Mouse (Mus musculus) embryonic facial prominence, embryonic 11.5 days (tissue): ENCODE results near the gene Wdr6. TPM values are rescaled to one million over a fixed set of nuclear protein-coding genes. Genes with fewer than 3 reads are reported as not detected.
A peak's percentile ranks its signal among the peaks of the same experiment; 100 is the strongest.
"Not testable (repeated sequence)": the region's sequence is repeated elsewhere in the genome, so short reads cannot be mapped to it uniquely, and the experiment has no call there.

Experiments
- ATAC-seq: fragments of 200-750 bp; cut with Nextera tagmentation; replicated peaks from 2 replicates; pipeline ENCODE4 v1.8.0; 2017; ENCODE audit warnings: low read depth; ENCODE audit not compliant: insufficient number of reproducible peaks, low FRiP score, low TSS enrichment
- DNase-seq: peaks from one replicate; pipeline ENCODE4 v3.0.0-alpha.2; 2015; ENCODE audit warnings: low spot score
- H3K27ac ChIP-seq: fragments of 300-500 bp; sonication (generic); replicated peaks from 2 replicates; pipeline ENCODE4 v1.5.1; 2014; ENCODE audit warnings: mild to moderate bottlenecking, low read depth, low read length, control low read depth
- H3K27me3 ChIP-seq: fragments of 300-500 bp; sonication (generic); 2 replicates; pipeline ENCODE4 v1.6.1; 2014; ENCODE audit warnings: mild to moderate bottlenecking, low read length, moderate library complexity, mixed read lengths; ENCODE audit not compliant: control insufficient read depth, insufficient read depth
- H3K36me3 ChIP-seq: fragments of 300-500 bp; sonication (generic); replicated peaks from 2 replicates; pipeline ENCODE4 v1.6.1; 2014; ENCODE audit warnings: low read depth, mild to moderate bottlenecking, low read length, moderate library complexity, mixed read lengths; ENCODE audit not compliant: control insufficient read depth, insufficient read depth
- H3K4me1 ChIP-seq: fragments of 300-500 bp; sonication (generic); 2 replicates; pipeline ENCODE4 v1.6.1; 2014; ENCODE audit warnings: low read length, mixed read lengths; ENCODE audit not compliant: control insufficient read depth, insufficient read depth
- H3K4me2 ChIP-seq: fragments of 300-500 bp; sonication (generic); 2 replicates; pipeline ENCODE4 v1.6.1; 2014; ENCODE audit warnings: low read depth, mild to moderate bottlenecking, control low read depth, low read length, moderate library complexity
- H3K4me3 ChIP-seq: fragments of 300-500 bp; sonication (generic); 2 replicates; pipeline ENCODE4 v1.5.1; 2014; ENCODE audit warnings: low read depth, low read length, control low read depth
- H3K9ac ChIP-seq: fragments of 300-500 bp; sonication (generic); replicated peaks from 2 replicates; pipeline ENCODE4 v1.6.1; 2014; ENCODE audit warnings: mild to moderate bottlenecking, control low read depth, low read length
- H3K9me3 ChIP-seq: fragments of 300-500 bp; sonication (generic); replicated peaks from 2 replicates; pipeline ENCODE4 v1.6.1; 2016; ENCODE audit warnings: mild to moderate bottlenecking, low read length, inconsistent platforms, mixed read lengths; ENCODE audit not compliant: control insufficient read depth
- WGBS: fragments of 180-500 bp; shearing (Covaris S2); extraction: QIAGEN DNeasy Blood & Tissue Kit; methylation state at CpG from one replicate; pipeline ENCODE4 v1.1.7; 2014; 5-methylcytosine and 5-hydroxymethylcytosine counted together
- polyA plus RNA-seq: library from polyadenylated mRNA; unstranded; fragments of >200 nt; fragmentation: Nextera tagmentation; extraction: Ambion mirVana; gene quantifications from 2 replicates; pipeline ENCODE4 v1.2.1, GENCODE M21; 2014

Gene Wdr6
- 118 and 130 TPM in 2 replicates for polyA plus RNA-seq

DNA sequence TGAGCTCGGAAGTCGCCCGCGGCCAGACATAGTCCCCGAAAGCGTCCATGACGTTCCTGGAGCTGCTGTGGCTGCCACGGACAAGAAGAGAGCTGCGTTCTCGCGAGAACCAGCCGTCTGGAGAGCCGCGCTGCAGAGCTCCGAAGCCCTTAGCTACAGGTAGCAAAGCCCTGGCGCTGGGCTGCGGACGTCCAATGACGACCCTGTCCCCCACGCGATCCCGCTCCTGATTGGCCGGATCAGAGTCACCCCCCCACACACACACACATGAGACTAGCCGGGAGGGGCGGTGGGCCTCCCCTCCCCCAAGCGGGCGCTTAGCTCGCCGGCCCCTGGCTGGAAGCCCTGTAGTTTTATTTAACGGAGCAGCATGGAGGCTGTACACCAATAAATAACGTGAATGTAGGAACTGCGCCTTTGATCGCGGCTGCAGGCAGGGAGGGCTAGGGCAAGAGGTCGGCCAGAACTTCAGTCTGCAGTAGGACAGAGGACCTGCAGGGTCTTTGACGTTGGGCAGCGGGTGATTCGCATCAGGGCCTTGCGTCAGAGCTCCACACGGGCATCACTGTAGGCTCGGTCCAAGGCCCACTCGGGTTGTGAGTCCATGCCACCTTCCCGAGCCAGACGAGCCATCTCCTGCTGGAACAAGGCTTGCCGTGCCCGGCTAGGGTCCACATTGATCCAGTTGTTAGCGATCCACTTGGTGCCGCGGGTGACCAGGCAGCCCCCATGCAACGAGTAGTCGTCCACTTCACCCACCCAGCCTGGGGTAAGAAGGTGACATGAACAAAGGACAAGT, at the start of gene Wdr6:
TSS of gene Wdr6 (minus strand) at position 195 of the 799 bp plus-strand sequence.
- DNase-seq: peak; percentile 98
- Histone ChIP-seq H3K9ac (peak within 1 kb of the TSS; percentile 77), H3K27me3 (no peaks in the 10 kb centered on the region), H3K9me3 (no peaks in the 10 kb centered on the region), H3K27ac (peak within 1 kb of the TSS; percentile 86), H3K36me3 (peaks cover 6% of the 10 kb centered on the region), H3K4me1 (peaks cover 10% of the 10 kb centered on the region), H3K4me2 (peak within 1 kb of the TSS; percentile 74), H3K4me3 (peak within 1 kb of the TSS; percentile 92)
- ATAC-seq: peak; percentile 93
- 5% methylated on average over 51 of the region's 51 CpGs for WGBS

DNA sequence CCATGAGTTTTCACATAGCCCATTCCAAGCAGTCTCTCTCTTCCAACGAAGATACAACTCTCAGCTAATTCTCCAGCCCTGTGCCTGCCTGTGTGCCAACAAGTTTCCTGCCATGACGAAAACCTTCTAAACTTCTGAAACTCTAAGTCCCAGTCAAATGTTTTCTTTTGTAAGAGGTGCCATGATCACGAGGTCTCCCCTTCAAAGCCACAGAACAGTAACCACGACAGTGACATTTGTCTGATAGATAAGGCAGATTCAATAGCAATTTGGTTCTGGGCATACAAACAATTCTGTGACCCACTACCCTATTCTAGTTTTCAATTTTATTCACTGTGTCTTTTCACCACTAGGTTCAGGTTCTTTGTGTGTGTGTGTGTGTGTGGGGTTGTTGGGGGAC, 49.6 kb upstream of the Wdr6 start:
- no peaks in the 10 kb centered on the region for H3K4me1 ChIP-seq
- H3K27ac ChIP-seq: no peak overlapping the region
- H3K36me3 ChIP-seq: no peaks in the 10 kb centered on the region
- no peak overlapping the region for H3K9ac ChIP-seq
- ATAC-seq (no peak), DNase-seq (no peak)
- no peaks in the 10 kb centered on the region for H3K27me3 ChIP-seq
- WGBS: 84% methylated on average over 4 of the region's 4 CpGs
- H3K4me2 ChIP-seq: no peak overlapping the region
- H3K4me3 ChIP-seq: no peak overlapping the region
- H3K9me3 ChIP-seq: no peaks in the 10 kb centered on the region

DNA sequence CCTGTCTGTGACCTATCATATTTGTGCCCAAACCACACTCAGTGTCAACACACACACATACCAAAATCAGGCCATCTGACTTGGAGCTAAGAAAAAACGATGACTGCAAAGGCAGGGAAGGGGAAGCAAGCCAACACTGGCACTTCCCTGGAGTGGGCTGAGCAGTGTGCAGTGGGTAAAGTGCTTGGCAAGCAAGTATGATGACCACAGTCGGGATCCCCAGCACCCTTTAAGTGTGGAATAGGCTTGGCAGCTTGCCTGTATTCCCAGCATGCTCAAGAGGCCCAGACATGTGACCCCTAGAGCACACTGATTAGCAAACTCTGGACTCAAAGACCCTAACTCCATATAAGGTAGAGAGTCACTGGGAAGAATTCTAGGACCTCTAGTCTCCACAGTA, 48.0 kb upstream of the Wdr6 start:
- Histone ChIP-seq H3K27me3 (no peaks in the 10 kb centered on the region), H3K36me3 (no peaks in the 10 kb centered on the region), H3K4me3 (no peak overlapping the region), H3K9me3 (no peaks in the 10 kb centered on the region), H3K27ac (no peak overlapping the region), H3K4me2 (no peak overlapping the region), H3K4me1 (no peaks in the 10 kb centered on the region), H3K9ac (no peak overlapping the region)
- DNase-seq: no peak
- no peak for ATAC-seq
- 84% methylated on average over 2 of the region's 2 CpGs for WGBS

- Histone ChIP-seq H3K27me3 (no peaks in the 10 kb centered on the region), H3K9ac (no peak overlapping the region), H3K4me2 (no peak overlapping the region), H3K4me1 (no peaks in the 10 kb centered on the region), H3K4me3 (no peak overlapping the region), H3K36me3 (peaks cover 8% of the 10 kb centered on the region), H3K9me3 (no peaks in the 10 kb centered on the region), H3K27ac (no peak overlapping the region)
- ATAC-seq (no peak), DNase-seq (no peak)
- WGBS: 91% methylated on average over 1 of the region's 1 CpGs
Measured at GRCm38 (mm10) chr9:108617301-108617700, 38.8 kb upstream of the Wdr6 start.

DNA sequence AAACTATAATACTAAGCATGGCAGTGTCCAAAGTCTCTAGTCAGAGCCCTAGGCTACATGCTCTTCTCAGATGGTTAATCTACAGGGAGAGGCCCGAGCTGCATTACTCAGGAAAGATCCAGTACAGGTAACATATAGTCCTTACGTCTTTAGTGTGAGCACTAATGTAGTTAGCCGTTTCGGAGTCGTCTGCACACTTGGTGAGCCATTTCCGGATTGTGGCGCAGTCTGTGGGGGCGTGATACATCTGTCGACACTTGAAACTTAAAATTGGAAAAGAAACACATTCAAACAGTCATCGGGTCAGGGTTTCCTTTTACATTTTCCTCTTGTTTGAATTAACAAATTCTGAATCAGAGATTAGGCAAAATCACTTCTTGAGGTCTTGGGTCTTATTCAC, 32.9 kb upstream of the Wdr6 start:
- Histone ChIP-seq H3K9me3 (no peaks in the 10 kb centered on the region), H3K27ac (no peak overlapping the region), H3K4me3 (no peak overlapping the region), H3K27me3 (no peaks in the 10 kb centered on the region), H3K36me3 (peaks cover 8% of the 10 kb centered on the region), H3K4me1 (no peaks in the 10 kb centered on the region), H3K4me2 (no peak overlapping the region), H3K9ac (no peak overlapping the region)
- ATAC-seq (no peak), DNase-seq (no peak)
- WGBS: 94% methylated on average over 10 of the region's 10 CpGs

DNA sequence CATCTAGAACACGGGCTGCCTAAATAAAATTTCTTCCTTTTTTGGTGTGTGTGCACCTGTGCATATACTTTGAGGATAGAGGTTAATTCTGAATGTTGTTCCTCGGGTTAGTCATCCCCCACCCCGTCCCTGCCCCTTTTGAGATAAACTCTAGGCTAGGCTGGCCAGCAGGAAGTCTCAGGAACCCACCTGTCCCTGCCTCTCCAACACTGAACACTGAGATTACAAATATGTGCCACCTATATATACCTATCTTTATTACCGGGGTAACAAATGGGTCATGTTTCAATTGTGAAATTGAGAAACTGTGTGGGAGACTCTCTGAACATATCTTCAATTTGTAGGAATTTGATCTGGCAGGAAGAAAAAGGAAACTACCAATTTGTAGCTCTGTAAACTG, 30.4 kb upstream of the Wdr6 start:
- no peak for ATAC-seq
- no peak overlapping the region for H3K4me2 ChIP-seq
- no peak overlapping the region for H3K4me3 ChIP-seq
- H3K27ac ChIP-seq: no peak overlapping the region
- H3K27me3 ChIP-seq: no peaks in the 10 kb centered on the region
- no peaks in the 10 kb centered on the region for H3K4me1 ChIP-seq
- H3K9me3 ChIP-seq: no peaks in the 10 kb centered on the region
- peaks cover 6% of the 10 kb centered on the region for H3K36me3 ChIP-seq
- H3K9ac ChIP-seq: no peak overlapping the region
- WGBS: 93% methylated on average over 4 of the region's 4 CpGs
- no peak for DNase-seq

DNA sequence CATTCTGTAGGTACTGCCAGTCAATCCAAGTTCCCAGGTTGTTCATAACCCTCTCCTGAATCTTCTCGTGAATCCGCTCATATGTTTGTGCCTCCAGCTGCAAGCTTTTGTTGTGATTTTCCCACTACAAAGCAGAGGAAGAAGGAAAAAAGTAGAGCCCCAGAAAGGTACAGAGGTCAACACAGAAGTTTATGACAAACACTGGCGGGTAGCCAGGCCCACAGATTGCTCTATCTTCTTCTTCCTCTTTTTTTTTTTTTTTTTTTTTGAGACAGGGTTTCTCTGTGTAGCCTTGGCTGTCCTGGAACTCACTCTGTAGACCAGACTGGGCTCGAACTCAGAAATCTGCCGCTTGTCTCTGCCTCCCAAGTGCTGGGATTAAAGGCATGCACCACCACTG, 29.4 kb upstream of the Wdr6 start:
- not testable (repeated sequence) for H3K9ac ChIP-seq, H3K4me2 ChIP-seq, ATAC-seq, H3K27me3 ChIP-seq, H3K4me3 ChIP-seq, H3K36me3 ChIP-seq, H3K27ac ChIP-seq, H3K9me3 ChIP-seq, DNase-seq, H3K4me1 ChIP-seq
- 91% methylated on average over 5 of the region's 5 CpGs for WGBS

DNA sequence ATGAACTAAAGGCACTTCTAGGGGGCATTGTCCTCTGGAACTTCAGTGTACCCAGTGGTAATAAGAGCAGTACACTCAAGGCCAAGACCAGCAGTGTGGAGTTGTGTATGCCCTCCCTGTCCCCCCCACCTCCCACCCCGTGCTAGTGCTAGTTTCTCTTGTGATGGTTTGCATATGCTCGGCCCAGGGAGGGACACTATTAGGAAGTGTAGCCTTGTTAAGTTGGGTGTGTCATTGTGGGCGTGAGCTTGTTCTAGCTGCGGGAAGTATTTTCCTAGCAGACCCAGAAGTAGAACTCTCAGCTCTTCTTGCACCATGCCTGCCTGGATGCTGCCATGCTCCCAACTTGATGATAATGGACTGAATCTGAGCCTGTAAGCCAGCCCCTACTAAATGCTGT, 23.4 kb upstream of the Wdr6 start:
- H3K9me3 ChIP-seq: no peaks in the 10 kb centered on the region
- no peak for ATAC-seq
- 79% methylated on average over 4 of the region's 4 CpGs for WGBS
- no peak overlapping the region for H3K4me3 ChIP-seq
- no peak overlapping the region for H3K4me2 ChIP-seq
- no peaks in the 10 kb centered on the region for H3K4me1 ChIP-seq
- no peak overlapping the region for H3K9ac ChIP-seq
- DNase-seq: no peak
- H3K36me3 ChIP-seq: peaks cover 9% of the 10 kb centered on the region
- H3K27me3 ChIP-seq: no peaks in the 10 kb centered on the region
- no peak overlapping the region for H3K27ac ChIP-seq
